ENCODE assay signal across 31 mouse cellular contexts in genomic region chr4:107274511-107274910, GRCm38 (mm10). TPM values are rescaled to one million over a fixed set of nuclear protein-coding genes. Genes with fewer than 3 reads are reported as not detected.
DNase-seq lines count a peak whose midpoint lies in the region; ATAC-seq lines count a peak whose summit lies in the region.
"Had no signal": no experiment of that assay in that cellular context is flagged by ENCODE, and none has a peak within 500 bp of the region (broad histone marks: within the 10 kb centered on the region; RNA-seq: fewer than 3 reads in every experiment).

No protein-coding gene starts in this region.

- ATAC-seq in limb, embryonic 12.5 days (ENCODE audit: insufficient number of reproducible peaks, insufficient read depth, low FRiP score, low TSS enrichment, low read depth) = no peak
- ATAC-seq: forebrain, embryonic 13.5 days; inflammation-experienced regulatory T-cells, adult 6 months; liver, embryonic 12.5 days had no signal

- no peaks in the 10 kb centered on the region for H3K27me3 ChIP-seq in limb, embryonic 12.5 days
- no peaks in the 10 kb centered on the region for H3K27me3 ChIP-seq in limb, embryonic 10.5 days (ENCODE audit: low read depth, poor library complexity, severe bottlenecking)
- H3K27me3 ChIP-seq: CH12.LX; embryonic facial prominence, embryonic 13.5 days; heart, embryonic 13.5 days had no signal

- H3K27ac ChIP-seq in limb, embryonic 12.5 days = 0 out of 2 replicates have a peak overlapping the region, but pooled peaks have one; percentile 14
- H3K27ac ChIP-seq in limb, embryonic 10.5 days = no peak overlapping the region
- H3K27ac ChIP-seq: embryonic facial prominence, embryonic 13.5 days; forebrain, embryonic 13.5 days; heart, embryonic 13.5 days; hindbrain, embryonic 14.5 days; left cerebral cortex, adult 2 months; liver, embryonic 12.5 days had no signal

- peak; percentile 8 to 11 for DNase-seq in heart, postnatal 10 days
- no peak for DNase-seq in heart, postnatal 14 days
- DNase-seq in limb, embryonic 10.5 days (ENCODE audit: low spot score) = no peak
- DNase-seq in kidney, postnatal 14 days = peak; percentile 72
- DNase-seq in yolk sac, embryonic 10.5 days (ENCODE audit: low spot score) = peak; percentile 28
- DNase-seq in ovary, postnatal 10 days (ENCODE audit: low spot score) = no peak
- DNase-seq: adrenal gland, adult 2 months; cerebellum, adult 2 months; cerebellum, postnatal 25 days; embryo, embryonic 11 days; heart, postnatal 4 days; layer of hippocampus, adult 9-11 months; lung, adult 18-20 months; lung, postnatal 10 days; retina, postnatal 1 day; thymus, postnatal 14 days had no signal

- H3K9me3 ChIP-seq in limb, embryonic 12.5 days = no peaks in the 10 kb centered on the region
- no peaks in the 10 kb centered on the region for H3K9me3 ChIP-seq in limb, embryonic 10.5 days (replicated peaks)
- H3K9me3 ChIP-seq: embryonic facial prominence, embryonic 13.5 days; forebrain, embryonic 13.5 days; G1E; heart, embryonic 13.5 days; liver, embryonic 12.5 days had no signal

- peaks cover 20% of the 10 kb centered on the region; the same call in 1 of the 2 replicates for H3K36me3 ChIP-seq in limb, embryonic 12.5 days
- H3K36me3 ChIP-seq in limb, embryonic 10.5 days = peaks cover 9% of the 10 kb centered on the region; the same call in 1 of the 2 replicates
- H3K36me3 ChIP-seq: liver, embryonic 12.5 days had no signal

- peaks cover 8% of the 10 kb centered on the region; the same call in 1 of the 2 replicates for H3K4me1 ChIP-seq in limb, embryonic 12.5 days (replicated peaks)
- H3K4me1 ChIP-seq in limb, embryonic 10.5 days = peaks cover 5% of the 10 kb centered on the region; the same call in 1 of the 2 replicates
- H3K4me1 ChIP-seq: embryonic facial prominence, embryonic 13.5 days; liver, embryonic 12.5 days had no signal

- WGBS in limb, embryonic 12.5 days = 68% methylated on average over 5 of the region's 5 CpGs
- WGBS in limb, embryonic 10.5 days = 87% methylated on average over 5 of the region's 5 CpGs

- no peak overlapping the region for H3K9ac ChIP-seq in limb, embryonic 12.5 days (replicated peaks)
- H3K9ac ChIP-seq: embryonic facial prominence, embryonic 13.5 days; forebrain, embryonic 13.5 days; heart, embryonic 13.5 days; hindbrain, embryonic 14.5 days; liver, embryonic 12.5 days had no signal

- intact Hi-C loops in heart, postnatal 10 days (cut with DNase I) = no loop called here
- intact Hi-C loops in heart, postnatal 14 days (cut with DNase I) = no loop called here

- no peak overlapping the region for H3K4me3 ChIP-seq in limb, embryonic 12.5 days (replicated peaks)
- H3K4me3 ChIP-seq in limb, embryonic 10.5 days = no peak overlapping the region
- H3K4me3 ChIP-seq: embryonic facial prominence, embryonic 13.5 days; forebrain, embryonic 13.5 days; heart, embryonic 13.5 days; left cerebral cortex, adult 2 months; liver, embryonic 12.5 days had no signal

- no peak overlapping the region for H3K4me2 ChIP-seq in limb, embryonic 12.5 days
- H3K4me2 ChIP-seq: embryonic facial prominence, embryonic 13.5 days; forebrain, embryonic 13.5 days; heart, embryonic 13.5 days; hindbrain, embryonic 14.5 days; liver, embryonic 12.5 days; midbrain, embryonic 11.5 days had no signal

RNA-seq across cellular contexts. Expression of gene Hspb11, which starts 21.1 kb away (rescaled TPM):
- 10 to 100 TPM; 16.3 to 16.8 TPM for total RNA-seq in heart, postnatal 10 days (2021)
- total RNA-seq in heart, postnatal 14 days (2021) = 10 to 100 TPM; 14.6 TPM
- 44.3 and 51.1 TPM in 2 replicates for polyA plus RNA-seq in limb, embryonic 12.5 days (2016; fragmentation: Nextera tagmentation; extraction: Ambion mirVana)
- polyA plus RNA-seq in limb, embryonic 10.5 days (2016; fragmentation: Nextera tagmentation; extraction: Ambion mirVana) = 23.4 and 24.6 TPM in 2 replicates

RNA-seq across cellular contexts. Expression of gene Lrrc42, which starts 21.2 kb away (rescaled TPM):
- 10 to 100 TPM; 16.4 to 21.6 TPM for total RNA-seq in heart, postnatal 10 days (2021)
- total RNA-seq in heart, postnatal 14 days (2021) = 10 to 100 TPM; 11.1 to 14.1 TPM
- polyA plus RNA-seq in limb, embryonic 12.5 days (2016; fragmentation: Nextera tagmentation; extraction: Ambion mirVana) = 107 and 111 TPM in 2 replicates
- 75.1 and 89.6 TPM in 2 replicates for polyA plus RNA-seq in limb, embryonic 10.5 days (2016; fragmentation: Nextera tagmentation; extraction: Ambion mirVana)

RNA-seq across cellular contexts. Expression of gene Dio1, which starts 32.5 kb away (rescaled TPM):
- total RNA-seq in heart, postnatal 10 days (2021) = not detected
- total RNA-seq in heart, postnatal 14 days (2021) = under 1 TPM in 1 of 2 experiments, not detected in 1; 0.12 TPM
- not detected in 2 replicates for polyA plus RNA-seq in limb, embryonic 12.5 days (2016; fragmentation: Nextera tagmentation; extraction: Ambion mirVana)
- not detected in 2 replicates for polyA plus RNA-seq in limb, embryonic 10.5 days (2016; fragmentation: Nextera tagmentation; extraction: Ambion mirVana)
- total RNA-seq: G1E; granulocyte monocyte progenitor cell, adult 5-6 weeks; heart, postnatal 4 days; left cerebral cortex, adult 2 months; left cerebral cortex, postnatal 36 days; monocyte, adult 5-6 weeks had no signal
- polyA plus RNA-seq: embryonic facial prominence, embryonic 13.5 days; forebrain, embryonic 13.5 days; G1E; heart, embryonic 13.5 days; hindbrain, embryonic 14.5 days; inflammation-experienced regulatory T-cells, adult 6 months; liver, embryonic 12.5 days; midbrain, embryonic 11.5 days; neural tube, embryonic 11.5 days had no signal

RNA-seq across cellular contexts. Expression of gene Yipf1, which starts 39.7 kb away (rescaled TPM):
- 10 to 100 TPM; 26.1 to 28.5 TPM for total RNA-seq in heart, postnatal 10 days (2021)
- total RNA-seq in heart, postnatal 14 days (2021) = 10 to 100 TPM; 22.3 to 25.3 TPM
- 44.1 and 48.5 TPM in 2 replicates for polyA plus RNA-seq in limb, embryonic 12.5 days (2016; fragmentation: Nextera tagmentation; extraction: Ambion mirVana)
- polyA plus RNA-seq in limb, embryonic 10.5 days (2016; fragmentation: Nextera tagmentation; extraction: Ambion mirVana) = 38.8 and 42.3 TPM in 2 replicates

Comparison
In these comparisons a context has a peak if more than half of its experiments do, and no peak if none do; other contexts are left out.
1. DNase-seq: peak in heart, postnatal 10 days (2 of 2), kidney, postnatal 14 days (single experiment) and yolk sac, embryonic 10.5 days (single experiment); none in heart, postnatal 14 days (0 of 2), limb, embryonic 10.5 days (single experiment) and ovary, postnatal 10 days (single experiment).